Mouse (Mus musculus): ENCODE measurements around the gene Aven. TPM values are rescaled to one million over a fixed set of nuclear protein-coding genes. Genes with fewer than 3 reads are reported as not detected.
A peak's percentile ranks its signal among the peaks of the same experiment; 100 is the strongest.

The Aven gene
- total RNA-seq, 2 experiments from 2014 or later, result 8.7 to 10.2 TPM

DNA sequence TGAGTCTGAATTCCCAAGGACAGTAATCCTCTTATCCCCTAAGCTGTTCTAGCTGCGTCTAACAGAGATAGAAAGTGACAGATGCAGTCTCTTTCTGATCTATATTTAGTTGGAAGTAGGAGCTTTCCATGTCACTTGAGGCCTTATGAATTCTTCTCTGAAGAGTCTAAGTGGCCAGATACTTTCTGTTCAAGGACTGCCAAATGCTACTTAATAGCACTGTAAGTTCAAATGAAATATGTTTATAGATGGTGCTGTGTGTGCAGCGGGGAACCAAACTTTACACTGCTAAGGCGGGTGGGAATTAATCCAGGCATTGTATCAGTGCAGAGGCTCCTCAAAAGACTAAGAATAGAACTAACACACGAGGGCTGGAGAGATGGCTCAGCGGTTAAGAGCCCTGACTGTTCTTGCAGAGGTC is 21.8 kb upstream of the Aven start:
- no peak for DNase-seq (ENCODE audit: low spot score in 2 of 2)
- Histone ChIP-seq H3K27ac (peak overlapping the region; percentile 64; the same call in 1 of the 2 replicates), H3K4me3 (no peak overlapping the region)
- no peak for TF ChIP-seq CTCF (conservative IDR thresholded peaks at IDR 0.05)

DNA sequence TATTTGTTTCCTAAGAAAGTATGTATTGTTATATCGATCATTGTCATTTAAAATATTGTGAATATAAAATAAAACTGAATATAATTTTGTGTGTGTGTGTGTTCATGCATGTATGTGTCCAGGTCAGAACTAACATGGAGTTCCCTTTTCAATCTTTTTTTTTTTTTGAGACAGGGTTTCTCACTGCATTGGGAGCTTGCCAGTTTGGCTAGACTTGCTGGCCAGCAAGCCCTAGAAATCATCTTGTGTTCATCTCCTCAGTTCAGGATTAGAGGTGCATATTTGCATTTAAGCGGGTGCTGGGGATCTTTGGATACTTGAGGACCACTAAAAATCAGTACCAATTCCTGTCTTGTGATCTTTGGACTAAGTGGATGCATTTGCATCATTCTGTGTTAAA is 20.7 kb upstream of the Aven start:
- no peak overlapping the region for H3K4me3 ChIP-seq
- H3K27ac ChIP-seq, result no peak overlapping the region
- DNase-seq (ENCODE audit: low spot score in 2 of 2), result no peak
- no peak for TF ChIP-seq CTCF (conservative IDR thresholded peaks at IDR 0.05)

DNA sequence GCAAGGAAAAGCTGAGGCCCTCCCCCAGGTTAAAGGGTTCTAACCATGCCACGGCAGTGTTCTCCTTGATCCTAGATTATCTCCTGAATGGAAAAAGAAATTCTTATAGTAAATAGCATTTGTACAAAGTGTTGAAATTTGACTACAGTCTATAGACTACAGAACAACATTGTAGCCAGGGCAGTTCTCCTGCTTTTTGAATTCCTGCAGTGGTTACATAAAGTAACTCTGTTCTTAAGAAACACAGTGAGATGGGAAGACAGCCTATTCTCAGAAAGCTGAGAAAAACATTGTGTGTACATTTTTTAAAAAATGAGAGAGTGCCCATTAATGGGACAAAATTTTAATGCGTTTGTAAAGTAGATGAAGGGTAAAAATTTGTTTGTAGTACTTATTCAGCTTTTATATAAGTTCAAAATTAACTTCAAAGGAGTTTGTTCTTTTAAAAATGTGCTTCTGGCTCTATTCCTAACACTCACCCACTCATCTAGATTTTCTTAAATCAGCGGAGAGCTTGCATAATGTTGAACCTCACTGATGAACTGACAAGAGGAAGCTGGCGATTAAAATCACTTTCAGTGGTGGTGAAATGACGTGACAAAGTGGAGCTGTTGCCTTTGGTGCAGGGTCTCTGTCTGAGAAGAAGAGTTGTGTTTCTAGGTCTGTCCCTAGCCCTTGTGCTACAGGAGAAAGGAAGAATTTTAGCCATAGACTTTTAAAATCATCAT is 17.6 kb upstream of the Aven start:
- H3K27ac ChIP-seq, result peak overlapping the region; percentile 62
- DNase-seq (ENCODE audit: low spot score in 2 of 2), result no peak
- H3K4me3 ChIP-seq, result no peak overlapping the region
- TF ChIP-seq CTCF (conservative IDR thresholded peaks at IDR 0.05), result no peak

DNA sequence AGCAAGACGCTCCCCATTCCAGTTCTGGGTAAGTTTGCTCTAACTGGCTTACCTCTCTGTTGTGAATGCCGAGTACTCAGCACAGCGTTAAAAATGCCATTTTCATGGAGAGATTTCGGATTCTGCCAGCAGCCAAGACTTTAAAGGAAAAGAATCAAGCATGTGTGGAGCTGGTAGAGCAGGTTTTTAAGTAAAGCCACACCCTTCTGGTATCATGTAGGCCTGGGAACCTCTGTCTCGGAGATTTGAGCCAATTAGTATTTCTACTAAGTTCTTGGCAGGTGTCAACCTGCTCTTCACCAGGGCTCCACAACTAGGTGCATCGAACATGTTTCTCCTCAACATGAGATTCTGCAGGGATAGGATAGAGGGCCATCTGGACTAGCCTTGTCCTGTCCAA is 16.2 kb upstream of the Aven start:
- Histone ChIP-seq H3K27ac (no peak overlapping the region), H3K4me3 (no peak overlapping the region)
- no peak for DNase-seq (ENCODE audit: low spot score in 2 of 2)
- no peak for TF ChIP-seq CTCF (conservative IDR thresholded peaks at IDR 0.05)

DNA sequence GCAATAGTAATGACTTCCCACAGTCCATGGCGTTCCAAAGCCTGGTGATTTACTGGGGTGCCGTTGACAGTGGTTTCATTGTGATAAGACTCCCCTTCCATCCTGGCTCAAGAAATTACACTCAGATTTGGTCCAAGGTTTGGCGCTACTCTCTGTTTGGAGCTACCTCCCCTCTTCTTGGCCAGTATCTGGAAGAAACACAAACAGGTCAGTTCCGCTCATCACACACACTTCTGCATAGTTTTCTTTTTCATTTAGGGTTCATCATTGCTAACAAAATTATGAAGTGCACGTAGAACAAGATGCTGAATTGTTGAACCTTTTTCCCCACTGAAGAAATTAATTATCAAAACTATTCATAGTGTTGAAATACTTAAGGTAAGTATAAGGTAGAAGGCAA is 12.1 kb upstream of the Aven start, which contains the start of gene Chrm5:
Chrm5 (minus strand) TSS at position 101 of the 400 bp plus-strand sequence.
- no peak for DNase-seq (ENCODE audit: low spot score in 2 of 2)
- no peak for TF ChIP-seq CTCF (conservative IDR thresholded peaks at IDR 0.05)
- H3K27ac ChIP-seq, result no peak within 1 kb of the TSS
- no peak within 1 kb of the TSS for H3K4me3 ChIP-seq

DNA sequence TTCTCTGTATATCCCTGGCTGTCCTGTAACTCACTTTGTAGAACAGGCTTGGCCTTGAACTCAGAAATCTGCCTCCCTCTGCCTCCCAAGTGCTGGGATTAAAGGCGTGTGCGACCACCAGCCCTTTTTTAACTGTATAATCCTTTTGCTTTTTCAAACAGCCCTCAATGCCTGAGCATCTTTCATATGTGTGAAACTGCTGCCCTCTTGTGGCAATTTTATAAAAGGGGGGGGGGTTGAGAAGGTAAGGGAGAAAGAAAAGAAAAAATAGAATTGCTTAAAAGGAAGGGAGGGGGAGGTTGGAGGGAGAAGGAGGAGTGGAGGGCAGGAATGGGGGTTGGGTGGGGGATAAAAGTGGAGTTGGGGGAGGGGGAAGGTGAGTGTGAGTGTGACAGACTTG is 11.2 kb upstream of the Aven start:
- DNase-seq (ENCODE audit: low spot score in 2 of 2), result peak in 1 of 2 experiments; percentile 39
- no peak overlapping the region for H3K4me3 ChIP-seq
- no peak overlapping the region for H3K27ac ChIP-seq
- peak; percentile 62 for TF ChIP-seq CTCF (conservative IDR thresholded peaks at IDR 0.05)

DNA sequence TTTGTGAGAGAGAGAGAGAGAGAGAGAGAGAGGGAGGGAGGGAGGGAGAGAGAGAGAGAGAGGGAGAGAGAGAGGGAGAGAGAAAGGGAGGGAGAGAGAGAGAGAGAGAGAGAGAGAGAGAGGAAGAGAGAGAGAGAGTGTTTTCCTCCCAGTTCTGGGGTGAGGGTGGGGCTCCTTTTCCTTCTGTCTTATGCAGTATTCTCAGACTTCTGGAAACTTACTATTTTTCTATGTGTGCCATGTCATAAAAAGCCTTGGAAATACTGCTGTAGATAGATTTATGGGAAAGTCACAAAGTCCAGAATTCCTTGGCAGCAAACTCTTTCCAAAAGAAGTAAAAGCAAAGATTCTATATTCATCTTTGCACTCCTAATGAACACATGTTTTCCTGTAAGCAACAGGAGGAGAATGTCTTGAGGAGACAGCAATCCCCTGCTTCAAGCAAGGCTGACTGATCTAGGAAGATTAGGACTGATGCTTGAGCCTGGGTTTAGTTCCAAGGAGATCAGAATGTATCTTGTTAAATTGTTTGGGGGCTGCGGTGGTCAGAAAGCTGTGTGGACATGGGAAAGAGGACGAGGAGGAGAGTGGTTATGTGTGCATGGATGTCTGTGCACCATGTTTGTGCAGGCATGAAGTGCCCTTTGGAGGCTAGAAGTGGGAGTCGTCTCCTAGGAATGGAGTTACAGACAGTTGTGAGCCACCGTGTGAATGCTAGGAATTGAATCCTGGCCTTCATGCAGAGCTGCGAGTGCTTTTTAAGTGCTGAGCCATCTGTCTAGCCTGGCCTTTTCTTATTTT is 10.0 kb upstream of the Aven start:
- peak overlapping the region; percentile 36; the same call in 1 of the 2 replicates for H3K27ac ChIP-seq
- no peak for DNase-seq (ENCODE audit: low spot score in 2 of 2)
- no peak for TF ChIP-seq CTCF (conservative IDR thresholded peaks at IDR 0.05)
- H3K4me3 ChIP-seq, result no peak overlapping the region

DNA sequence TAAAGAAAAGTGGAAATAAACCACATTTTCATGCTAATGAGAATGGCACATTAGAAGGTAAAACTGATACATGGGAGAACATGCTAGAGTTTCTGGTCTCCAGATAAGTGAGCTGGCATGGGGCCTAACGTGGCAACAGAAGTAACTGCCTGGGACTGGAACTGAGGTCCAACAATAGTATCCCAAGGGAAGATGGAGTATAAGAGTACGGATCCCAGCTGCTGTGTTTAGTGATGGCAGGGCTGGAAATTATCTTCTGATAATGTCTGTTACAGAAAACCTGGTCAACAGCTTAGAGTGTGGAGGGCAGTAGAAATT is 9.5 kb upstream of the Aven start:
- TF ChIP-seq CTCF (conservative IDR thresholded peaks at IDR 0.05), result no peak
- DNase-seq (ENCODE audit: low spot score in 2 of 2), result no peak
- Histone ChIP-seq H3K4me3 (no peak overlapping the region), H3K27ac (peak overlapping the region; percentile 36; the same call in 1 of the 2 replicates)

DNA sequence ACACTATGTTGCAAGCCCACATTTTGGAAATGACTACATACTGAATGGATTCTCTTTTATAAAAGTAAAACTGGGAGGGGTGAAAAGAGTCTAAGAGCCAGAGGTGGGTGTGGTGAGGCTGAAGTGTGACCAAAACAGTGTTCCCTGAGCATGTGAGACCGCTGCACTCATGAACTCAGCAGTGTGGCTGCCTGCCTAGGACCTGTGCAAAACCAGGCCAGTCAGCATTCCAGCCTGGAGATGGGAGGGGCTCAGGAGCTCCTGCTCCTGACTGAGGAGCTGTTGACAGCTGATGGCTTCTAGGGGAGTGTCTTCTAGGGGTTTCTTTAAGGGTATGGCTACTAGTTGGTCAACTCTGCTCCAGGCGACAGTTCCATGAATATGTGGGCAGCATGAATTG is 7.9 kb upstream of the Aven start:
- H3K4me3 ChIP-seq, result no peak overlapping the region
- no peak for TF ChIP-seq CTCF (conservative IDR thresholded peaks at IDR 0.05)
- H3K27ac ChIP-seq, result no peak overlapping the region
- DNase-seq (ENCODE audit: low spot score in 2 of 2), result no peak

DNA sequence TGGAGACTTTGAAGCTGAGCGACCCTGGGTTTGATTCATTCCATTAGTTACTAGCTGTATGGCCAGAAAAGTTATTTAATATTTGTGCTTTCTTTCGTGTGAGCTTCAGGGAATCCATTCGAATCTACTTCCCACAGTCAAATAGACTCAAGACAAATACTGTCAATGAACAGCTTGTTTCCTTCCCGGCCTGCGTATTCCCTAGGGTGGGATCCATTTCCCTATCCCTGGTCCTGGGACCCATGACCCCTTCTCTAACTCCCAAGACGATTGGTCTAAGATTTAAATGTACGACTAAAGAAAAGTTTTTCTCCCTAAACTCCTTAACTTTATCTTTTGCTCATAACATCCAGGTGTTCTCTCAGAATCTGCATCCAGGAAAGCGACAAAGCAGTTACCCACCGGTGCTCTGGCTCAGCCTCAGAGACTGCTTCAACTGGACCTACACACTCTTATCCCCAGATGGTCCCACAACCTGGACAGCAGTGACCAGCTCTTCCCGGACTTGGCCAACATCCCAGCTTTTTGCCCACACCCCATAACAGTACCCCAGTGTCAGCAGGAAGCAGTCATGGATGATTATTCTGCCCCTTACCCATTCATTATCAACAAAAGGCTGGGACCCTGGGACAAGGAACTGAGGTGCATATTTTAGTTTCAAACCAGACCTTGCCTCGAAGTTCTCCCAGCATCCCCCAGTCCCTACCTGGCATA is 2.1 kb upstream of the Aven start:
- no peak overlapping the region for H3K4me3 ChIP-seq
- no peak overlapping the region for H3K27ac ChIP-seq
- TF ChIP-seq CTCF (conservative IDR thresholded peaks at IDR 0.05), result no peak
- DNase-seq (ENCODE audit: low spot score in 2 of 2), result no peak

DNA sequence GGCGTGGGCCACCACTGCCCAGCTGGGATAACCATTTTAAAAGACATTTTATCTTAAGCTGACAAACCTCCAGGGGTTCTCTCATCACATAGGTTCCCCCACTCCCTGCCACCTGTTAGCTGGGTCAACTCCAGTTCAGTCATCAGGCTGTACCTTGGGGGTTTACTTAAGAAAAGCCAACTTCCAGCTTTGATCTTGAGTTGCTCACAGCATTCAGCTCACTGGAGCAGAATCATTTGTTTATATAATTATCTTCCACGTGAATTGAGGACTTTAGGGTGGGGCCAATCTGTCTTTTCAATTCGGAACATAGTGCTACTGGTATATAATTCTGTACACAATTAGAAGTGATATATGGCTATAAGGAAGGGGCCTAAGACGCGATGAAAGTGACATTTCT is 1.1 kb upstream of the Aven start:
- DNase-seq (ENCODE audit: low spot score in 2 of 2), result no peak
- TF ChIP-seq CTCF (conservative IDR thresholded peaks at IDR 0.05), result no peak
- Histone ChIP-seq H3K4me3 (no peak overlapping the region), H3K27ac (no peak overlapping the region)

DNA sequence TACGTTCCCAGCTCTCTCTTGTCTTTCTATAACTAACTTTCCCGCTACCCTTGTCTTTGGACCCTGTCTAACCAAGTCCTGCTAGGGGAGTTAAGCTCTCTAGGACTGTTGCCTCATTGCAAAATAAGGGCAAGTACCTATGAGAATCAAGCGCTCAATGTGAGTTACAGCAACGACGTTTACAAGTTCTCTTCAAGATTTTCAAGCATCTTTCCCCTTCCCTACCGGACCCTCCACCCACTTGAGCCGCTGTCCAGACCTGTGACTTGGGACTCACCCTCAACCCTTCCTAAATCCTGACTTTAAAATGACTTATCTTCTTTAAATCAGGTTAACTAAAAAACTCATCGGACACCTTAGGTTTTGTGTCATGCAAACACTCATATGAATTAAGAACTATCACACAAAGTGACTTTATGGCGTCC is 321 bp upstream of the Aven start:
- TF ChIP-seq CTCF (conservative IDR thresholded peaks at IDR 0.05), result no peak
- Histone ChIP-seq H3K27ac (peak overlapping the region; percentile 97), H3K4me3 (peak overlapping the region; percentile 72)
- no peak for DNase-seq (ENCODE audit: low spot score in 2 of 2)
